Mouse (Mus musculus) ES-Bruce4 (cell line): ENCODE results near the gene Ppp2r2c.

Source experiments
- CTCF ChIP-seq: IDR thresholded peaks from one replicate; pipeline ENCODE4 v1.8.1; 2011; ENCODE audit warnings: low read depth, low read length
- POLR2A ChIP-seq: IDR thresholded peaks from one replicate; pipeline ENCODE4 v1.8.1; 2011; ENCODE audit warnings: low read length; ENCODE audit not compliant: insufficient read depth

GRCm38 (mm10) chr5:36835933-36836332 lies 32.4 kb upstream of the Ppp2r2c start:
- peak; percentile 98 for TF ChIP-seq CTCF
- TF ChIP-seq POLR2A: no peak
